Mouse (Mus musculus): ENCODE measurements around the gene Cebpz. TPM values are rescaled to one million over a fixed set of nuclear protein-coding genes. Genes with fewer than 3 reads are reported as not detected.

Cebpz gene
- 33.6 TPM for polyA plus RNA-seq (2014; fragmentation: Illumina TruSeq; extraction: RNeasy Lipid Tissue Mini Kit (QIAGEN cat#74804); ENCODE audit: low read depth, low replicate concordance)

DNA sequence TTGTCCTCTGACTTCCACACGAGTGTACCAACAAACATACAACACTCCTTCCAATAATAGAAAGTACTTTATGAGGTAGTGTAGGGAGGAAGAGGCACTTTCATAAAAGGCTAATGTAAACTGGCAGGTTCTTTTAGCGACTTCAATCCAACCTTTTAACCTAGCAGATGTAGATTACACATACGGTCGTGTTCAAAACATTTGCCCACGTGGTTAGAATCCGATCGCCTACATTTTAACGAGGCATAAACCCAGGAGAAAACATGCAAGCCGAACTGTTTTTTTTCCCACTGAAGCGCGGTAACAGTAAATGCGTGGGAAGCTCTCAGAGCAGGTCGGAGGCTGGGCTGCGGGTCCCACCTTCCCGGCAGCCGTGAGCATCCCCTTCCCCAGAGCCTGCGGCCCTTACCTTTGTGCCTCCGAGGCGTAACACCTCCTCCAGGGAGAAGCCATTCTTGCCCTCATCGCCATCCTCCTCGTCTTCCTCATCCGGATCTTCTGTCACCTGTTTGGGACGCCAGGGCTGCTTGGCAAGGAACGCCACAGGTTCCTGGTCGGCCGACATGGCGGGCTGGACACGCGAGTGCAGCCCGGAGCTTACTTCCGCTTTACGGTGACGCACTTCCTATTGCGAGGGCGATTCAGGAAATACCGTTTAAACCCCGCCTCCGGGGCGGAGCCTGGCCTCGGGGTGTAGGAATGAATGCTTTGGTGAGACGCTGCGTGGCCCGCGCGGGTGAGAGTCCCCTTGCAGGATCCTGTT is at the start of gene Cebpz, which contains the start of gene Ndufaf7:
Gene Cebpz, minus strand, starts transcription at position 601 of the 763 bp plus-strand sequence.
Gene Ndufaf7, plus strand, starts transcription at position 671 of the 763 bp plus-strand sequence.

DNA sequence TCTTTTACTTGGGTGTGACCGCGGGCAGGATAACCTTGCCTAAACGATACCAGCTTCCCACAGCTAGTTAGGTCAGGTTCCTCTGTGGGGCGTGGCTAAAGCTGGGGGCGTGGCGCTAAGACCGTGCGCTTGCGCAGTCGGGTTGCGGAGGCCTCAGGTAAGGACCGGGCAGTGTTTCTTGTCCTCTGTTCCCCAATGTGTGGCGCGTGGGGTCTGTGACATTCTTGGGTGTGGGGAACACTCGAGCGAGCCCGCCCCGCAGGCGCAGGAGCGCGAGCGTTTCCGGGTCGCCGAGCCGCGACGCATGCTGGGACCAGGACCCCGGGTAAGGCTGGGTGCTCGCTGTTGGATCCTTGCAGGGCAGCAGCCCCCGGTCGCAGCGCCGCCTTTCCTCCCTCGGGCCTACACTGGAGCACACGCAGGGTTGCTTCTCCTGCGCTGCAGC is 20.5 kb downstream of the Cebpz start, which contains the start of gene Cebpzos:
Gene Cebpzos, plus strand, starts transcription at position 132 of the 445 bp plus-strand sequence.

DNA sequence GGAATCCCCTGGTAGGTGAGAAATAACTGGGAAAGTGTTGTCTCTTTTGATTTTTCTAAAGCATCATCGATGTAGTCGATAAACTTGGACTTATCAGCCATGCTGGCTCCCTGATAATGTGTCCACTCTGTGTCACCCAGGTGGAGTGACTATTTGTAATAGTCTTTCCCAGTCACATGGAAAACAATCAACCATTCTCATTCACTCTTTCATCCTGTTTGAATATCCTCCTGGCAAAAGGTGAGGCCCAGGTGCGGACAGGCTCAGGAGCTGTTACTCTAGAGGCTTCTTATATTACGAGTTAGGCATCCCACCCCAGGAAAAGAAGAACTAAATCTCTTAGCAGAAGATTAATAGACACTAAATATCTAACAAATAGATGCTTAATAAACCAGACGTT is 30.0 kb downstream of the Cebpz start, which contains the start of gene Sult6b1:
Gene Sult6b1, minus strand, starts transcription at position 101 of the 400 bp plus-strand sequence.

DNA sequence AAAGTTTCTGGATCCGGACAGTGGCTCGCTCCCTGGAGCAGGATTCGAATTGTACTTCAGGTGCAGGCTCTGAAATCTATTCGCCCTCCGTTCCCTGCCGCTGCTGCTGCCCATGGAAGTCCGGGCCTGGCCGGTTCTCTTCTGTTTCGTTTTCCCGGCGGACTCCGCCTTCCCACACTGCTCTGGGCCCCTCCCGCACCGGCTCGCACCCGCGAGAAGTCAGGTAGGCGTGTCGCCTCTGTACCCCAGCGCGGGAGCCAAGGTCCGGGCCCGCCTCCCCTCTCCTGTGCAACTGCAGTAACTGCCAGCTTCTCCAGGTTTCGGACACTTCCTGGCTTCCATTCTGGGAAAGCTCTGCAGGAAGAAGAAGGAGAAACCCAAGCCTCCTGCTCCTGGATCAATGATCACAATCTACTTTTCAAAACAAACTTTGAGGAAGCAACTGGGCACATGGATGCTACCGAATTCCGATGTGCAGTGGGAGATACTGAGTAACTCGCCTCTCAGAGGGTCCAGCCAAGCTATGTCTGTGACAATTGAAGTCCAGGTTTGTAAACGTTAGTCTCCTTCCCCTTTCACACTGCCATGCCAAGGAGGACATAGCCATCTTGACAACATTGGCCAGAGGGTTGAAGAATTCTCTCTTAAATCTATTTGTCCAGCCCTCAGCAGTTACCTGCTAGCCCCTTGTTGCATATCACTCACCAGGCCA is 54.3 kb downstream of the Cebpz start, which contains the start of gene Eif2ak2:
Gene Eif2ak2, minus strand, starts transcription at position 173 of the 712 bp plus-strand sequence.

Other genes with a start within 250 kb of the Cebpz start
- 10.0 TPM for gene Strn, start 199.9 kb downstream of the Cebpz start, polyA plus RNA-seq (2014; fragmentation: Illumina TruSeq; extraction: RNeasy Lipid Tissue Mini Kit (QIAGEN cat#74804); ENCODE audit: low read depth, low replicate concordance)
- gene Heatr5b, start 101.7 kb downstream of the Cebpz start, polyA plus RNA-seq (2014; fragmentation: Illumina TruSeq; extraction: RNeasy Lipid Tissue Mini Kit (QIAGEN cat#74804); ENCODE audit: low read depth, low replicate concordance): 6.5 TPM
- gene Gpatch11, start 101.5 kb downstream of the Cebpz start, polyA plus RNA-seq (2014; fragmentation: Illumina TruSeq; extraction: RNeasy Lipid Tissue Mini Kit (QIAGEN cat#74804); ENCODE audit: low read depth, low replicate concordance): 16.3 TPM
- 20.4 TPM for gene Eif2ak2, start 54.5 kb downstream of the Cebpz start, polyA plus RNA-seq (2014; fragmentation: Illumina TruSeq; extraction: RNeasy Lipid Tissue Mini Kit (QIAGEN cat#74804); ENCODE audit: low read depth, low replicate concordance)
- not detected for gene Sult6b1, start 30.1 kb downstream of the Cebpz start, polyA plus RNA-seq (2014; fragmentation: Illumina TruSeq; extraction: RNeasy Lipid Tissue Mini Kit (QIAGEN cat#74804); ENCODE audit: low read depth, low replicate concordance)
- 45.1 TPM for gene Cebpzos, start 20.6 kb downstream of the Cebpz start, polyA plus RNA-seq (2014; fragmentation: Illumina TruSeq; extraction: RNeasy Lipid Tissue Mini Kit (QIAGEN cat#74804); ENCODE audit: low read depth, low replicate concordance)
- gene Ndufaf7, start 70 bp upstream of the Cebpz start, polyA plus RNA-seq (2014; fragmentation: Illumina TruSeq; extraction: RNeasy Lipid Tissue Mini Kit (QIAGEN cat#74804); ENCODE audit: low read depth, low replicate concordance): 25.4 TPM
- 268 TPM for gene Prkd3, start 83.8 kb upstream of the Cebpz start, polyA plus RNA-seq (2014; fragmentation: Illumina TruSeq; extraction: RNeasy Lipid Tissue Mini Kit (QIAGEN cat#74804); ENCODE audit: low read depth, low replicate concordance)
- gene Qpct, start 114.8 kb upstream of the Cebpz start, polyA plus RNA-seq (2014; fragmentation: Illumina TruSeq; extraction: RNeasy Lipid Tissue Mini Kit (QIAGEN cat#74804); ENCODE audit: low read depth, low replicate concordance): 46.5 TPM